Mouse (Mus musculus) lung, postnatal 0 days (tissue): ENCODE measurements at regions not wholly inside any gene's neighbourhood (a gene's known extent, or its start where the extent isn't known, plus 50 kb on each side); places are given as distances from the start of the nearest gene placed in this dataset.

Experiments used
- ATAC-seq: fragments of 200-750 bp; cut with Nextera tagmentation; 2 replicates; pipeline ENCODE4 v1.8.0; 2017; ENCODE audit warnings: moderate library complexity
- DNase-seq: peaks from one replicate; pipeline ENCODE4 v3.0.0-alpha.2; 2016; ENCODE audit warnings: low spot score
- H3K27ac ChIP-seq: fragments of 300-500 bp; sonication (generic); 2 replicates; pipeline ENCODE4 v1.5.1; 2014; ENCODE audit warnings: antibody characterized with exemption, mild to moderate bottlenecking, low read length, mixed read lengths
- H3K27me3 ChIP-seq: fragments of 300-500 bp; sonication (generic); replicated peaks from 2 replicates; pipeline ENCODE4 v1.6.1; 2014; ENCODE audit warnings: low read length, mixed read lengths; ENCODE audit not compliant: insufficient read depth
- H3K36me3 ChIP-seq: fragments of 300-500 bp; sonication (generic); 2 replicates; pipeline ENCODE4 v1.6.1; 2014; ENCODE audit warnings: low read length, mixed read lengths; ENCODE audit not compliant: insufficient read depth
- H3K4me1 ChIP-seq: fragments of 300-500 bp; sonication (generic); 2 replicates; pipeline ENCODE4 v1.6.1; 2014; ENCODE audit warnings: antibody characterized with exemption, low read depth, low read length, mixed read lengths; ENCODE audit not compliant: insufficient read depth
- H3K4me2 ChIP-seq: fragments of 300-500 bp; sonication (generic); replicated peaks from 2 replicates; pipeline ENCODE4 v1.6.1; 2014; ENCODE audit warnings: low read depth, mild to moderate bottlenecking, low read length, moderate library complexity, mixed read lengths
- H3K4me3 ChIP-seq: fragments of 300-500 bp; sonication (generic); 2 replicates; pipeline ENCODE4 v1.5.1; 2014; ENCODE audit warnings: low read depth, low read length
- H3K9ac ChIP-seq: fragments of 300-500 bp; sonication (generic); replicated peaks from 2 replicates; pipeline ENCODE4 v1.6.1; 2014; ENCODE audit warnings: low read depth, mild to moderate bottlenecking
- H3K9me3 ChIP-seq: fragments of 300-500 bp; sonication (generic); 2 replicates; pipeline ENCODE4 v1.6.1; 2016; ENCODE audit warnings: low read length, mixed read lengths
- CTCF ChIP-seq: IDR thresholded peaks from 2 replicates; pipeline ENCODE4 v1.5.1; 2016; ENCODE audit warnings: antibody characterized with exemption, mild to moderate bottlenecking
- EP300 ChIP-seq: IDR thresholded peaks from 2 replicates; pipeline ENCODE4 v1.6.1; 2016; ENCODE audit warnings: antibody characterized with exemption, mild to moderate bottlenecking, control low read depth
- WGBS: fragments of 180-500 bp; shearing (Covaris S2); extraction: QIAGEN DNeasy Blood & Tissue Kit; methylation state at CpG from one replicate; pipeline ENCODE4 v1.1.7; 2014; 5-methylcytosine and 5-hydroxymethylcytosine counted together

- TF ChIP-seq CTCF (no peak), EP300 (no peak)
- DNase-seq, result no peak
Measured at GRCm38 (mm10) chr15:96055361-96055760, 232.0 kb upstream of the Arid2 start.

DNA sequence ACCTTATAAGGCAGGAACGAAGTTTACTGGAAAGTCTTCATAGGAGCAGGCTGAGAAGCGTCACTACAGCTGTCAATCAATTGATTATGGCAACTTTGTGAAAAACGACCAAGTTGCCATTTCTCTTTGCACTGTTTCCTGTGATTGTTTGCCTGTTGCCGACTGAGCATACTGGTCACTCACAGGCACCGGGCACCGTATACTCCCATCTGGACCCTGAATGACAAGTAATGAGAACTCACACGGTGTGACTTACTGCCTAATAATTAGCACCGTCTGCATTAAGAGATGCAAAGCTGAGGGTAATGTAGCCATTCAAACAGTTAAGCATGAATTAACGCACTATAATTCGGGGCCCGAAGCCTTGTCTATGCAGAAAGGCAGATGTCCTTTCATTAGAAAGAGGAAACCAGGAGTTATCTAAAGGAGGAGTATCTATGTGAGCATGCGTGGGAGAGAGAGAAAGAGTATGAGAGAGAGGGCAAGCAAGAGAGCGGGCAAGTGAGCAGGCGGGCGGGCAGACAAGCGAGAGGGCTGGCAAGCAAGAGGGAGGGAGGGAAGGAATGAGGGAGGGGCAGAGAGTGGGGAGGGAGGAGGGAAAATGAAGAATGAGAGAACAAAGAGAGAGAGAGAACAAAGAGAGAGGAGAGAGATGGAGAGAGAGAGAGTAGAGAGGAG lies 231.4 kb upstream of the Arid2 start:
- Histone ChIP-seq H3K27ac (no peak overlapping the region), H3K27me3 (no peaks in the 10 kb centered on the region), H3K4me1 (no peaks in the 10 kb centered on the region), H3K4me2 (no peak overlapping the region), H3K9me3 (no peaks in the 10 kb centered on the region), H3K4me3 (no peak overlapping the region), H3K9ac (no peak overlapping the region), H3K36me3 (no peaks in the 10 kb centered on the region)
- ATAC-seq (no peak), DNase-seq (no peak)
- TF ChIP-seq EP300 (no peak), CTCF (no peak)
- 57% methylated on average over 16 of the region's 16 CpGs for WGBS

More at GRCm38 (mm10) chr15:96055361-96055760, 232.0 kb upstream of the Arid2 start:
- H3K9me3 ChIP-seq, result no peaks in the 10 kb centered on the region
- no peaks in the 10 kb centered on the region for H3K36me3 ChIP-seq
- H3K27me3 ChIP-seq, result no peaks in the 10 kb centered on the region
- H3K9ac ChIP-seq, result no peak overlapping the region
- H3K4me3 ChIP-seq, result no peak overlapping the region
- 43% methylated on average over 10 of the region's 10 CpGs for WGBS
- no peaks in the 10 kb centered on the region for H3K4me1 ChIP-seq
- H3K27ac ChIP-seq, result no peak overlapping the region
- ATAC-seq, result no peak
- no peak overlapping the region for H3K4me2 ChIP-seq

- no peak for ATAC-seq
- no peak overlapping the region for H3K4me3 ChIP-seq
- WGBS, result 39% methylated on average over 3 of the region's 3 CpGs
Measured at GRCm38 (mm10) chr15:96059623-96060022, 227.7 kb upstream of the Arid2 start.

GRCm38 (mm10) chr15:96064499-96065217 lies 222.7 kb upstream of the Arid2 start:
- DNase-seq, result no peak
- H3K9me3 ChIP-seq, result no peaks in the 10 kb centered on the region
- H3K4me1 ChIP-seq, result no peaks in the 10 kb centered on the region
- 69% methylated on average over 11 of the region's 11 CpGs for WGBS
- no peak overlapping the region for H3K9ac ChIP-seq
- no peaks in the 10 kb centered on the region for H3K36me3 ChIP-seq
- H3K27me3 ChIP-seq, result no peaks in the 10 kb centered on the region
- no peak for TF ChIP-seq EP300
- TF ChIP-seq CTCF, result no peak
- no peak overlapping the region for H3K4me2 ChIP-seq
- no peak for ATAC-seq
- no peak overlapping the region for H3K27ac ChIP-seq
- H3K4me3 ChIP-seq, result no peak overlapping the region

More at GRCm38 (mm10) chr15:96059623-96060022, 227.7 kb upstream of the Arid2 start:
- Histone ChIP-seq H3K9ac (no peak overlapping the region), H3K36me3 (no peaks in the 10 kb centered on the region), H3K4me1 (no peaks in the 10 kb centered on the region), H3K4me2 (no peak overlapping the region), H3K27me3 (no peaks in the 10 kb centered on the region), H3K27ac (no peak overlapping the region), H3K9me3 (no peaks in the 10 kb centered on the region)
- TF ChIP-seq EP300, result no peak
- no peak for TF ChIP-seq CTCF
- no peak for DNase-seq

GRCm38 (mm10) chr15:96075615-96076014 lies 211.7 kb upstream of the Arid2 start:
- Histone ChIP-seq H3K36me3 (no peaks in the 10 kb centered on the region), H3K27me3 (no peaks in the 10 kb centered on the region), H3K4me1 (no peaks in the 10 kb centered on the region), H3K4me2 (no peak overlapping the region), H3K4me3 (no peak overlapping the region), H3K9me3 (no peaks in the 10 kb centered on the region), H3K9ac (no peak overlapping the region), H3K27ac (no peak overlapping the region)
- ATAC-seq (no peak), DNase-seq (no peak)
- no peak for TF ChIP-seq CTCF
- no peak for TF ChIP-seq EP300
- WGBS, result 71% methylated on average over 9 of the region's 9 CpGs

- WGBS, result 34% methylated on average over 5 of the region's 5 CpGs
Measured at GRCm38 (mm10) chr15:96077756-96078155, 209.6 kb upstream of the Arid2 start.

More at GRCm38 (mm10) chr15:96077756-96078155, 209.6 kb upstream of the Arid2 start:
- Histone ChIP-seq H3K36me3 (no peaks in the 10 kb centered on the region), H3K4me2 (no peak overlapping the region), H3K27me3 (no peaks in the 10 kb centered on the region), H3K4me1 (no peaks in the 10 kb centered on the region), H3K9me3 (no peaks in the 10 kb centered on the region), H3K4me3 (no peak overlapping the region), H3K27ac (no peak overlapping the region), H3K9ac (no peak overlapping the region)
- DNase-seq (no peak), ATAC-seq (no peak)
- TF ChIP-seq CTCF, result no peak
- TF ChIP-seq EP300, result no peak
